Mouse (Mus musculus): Measurements from ENCODE around the gene Gclm. TPM values are rescaled to one million over a fixed set of nuclear protein-coding genes. Genes with fewer than 3 reads are reported as not detected.
"Not testable (repeated sequence)": the region's sequence is repeated elsewhere in the genome, so short reads cannot be mapped to it uniquely, and the experiment has no call there.

Gene Gclm
- polyA plus RNA-seq, 1 experiment = 799 TPM

DNA sequence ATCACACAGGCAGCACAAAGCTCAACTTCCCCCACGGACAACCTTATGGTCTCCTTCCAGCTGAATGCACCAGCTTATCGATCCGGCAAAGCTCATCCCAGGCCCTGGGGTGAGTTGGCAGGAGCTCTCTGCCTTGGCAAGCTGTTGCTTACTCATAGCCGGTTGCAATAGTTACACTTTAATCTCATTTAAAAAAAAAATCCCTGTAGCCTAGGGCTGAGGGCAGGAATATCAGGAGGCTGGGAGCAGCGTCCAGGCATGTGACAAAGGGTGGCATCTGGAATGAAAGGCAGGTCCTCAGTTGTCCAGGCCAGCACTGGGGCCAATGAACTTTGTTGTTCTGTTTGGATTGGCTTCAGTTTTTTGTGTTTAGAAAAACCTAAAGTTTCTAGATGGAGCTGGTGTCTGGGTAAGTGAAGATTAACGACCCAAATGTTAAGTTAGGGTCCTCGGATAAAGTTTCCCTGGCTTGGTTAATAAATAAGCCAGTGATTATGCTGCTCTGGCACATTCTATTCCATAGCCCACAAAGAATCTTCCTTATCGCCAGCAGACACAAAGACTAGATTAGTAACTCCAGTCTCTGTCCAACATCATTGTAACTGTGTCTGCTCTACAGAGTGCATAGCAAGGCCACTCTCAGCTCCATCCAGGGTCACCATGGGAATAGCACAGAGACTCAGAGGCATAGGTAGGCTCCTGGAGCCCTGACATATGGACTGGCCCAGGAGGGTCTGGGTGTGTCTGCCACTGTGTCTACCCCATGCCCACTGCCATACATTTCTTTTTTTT, 38.9 kb upstream of the Gclm start:
- H3K4me1 ChIP-seq = peaks cover 86% of the 10 kb centered on the region
- no peaks in the 10 kb centered on the region for H3K36me3 ChIP-seq (replicated peaks; ENCODE audit: low read length)
- H3K4me3 ChIP-seq (replicated peaks) = no peak overlapping the region
- TF ChIP-seq GATA1 (IDR thresholded peaks at IDR 0.05; ENCODE audit: borderline replicate concordance, low read length) (no peak), FLI1 (IDR thresholded peaks at IDR 0.05; ENCODE audit: low read length) (no peak)
- H3K9me3 ChIP-seq = no peaks in the 10 kb centered on the region
- H3K27me3 ChIP-seq (replicated peaks) = no peaks in the 10 kb centered on the region

DNA sequence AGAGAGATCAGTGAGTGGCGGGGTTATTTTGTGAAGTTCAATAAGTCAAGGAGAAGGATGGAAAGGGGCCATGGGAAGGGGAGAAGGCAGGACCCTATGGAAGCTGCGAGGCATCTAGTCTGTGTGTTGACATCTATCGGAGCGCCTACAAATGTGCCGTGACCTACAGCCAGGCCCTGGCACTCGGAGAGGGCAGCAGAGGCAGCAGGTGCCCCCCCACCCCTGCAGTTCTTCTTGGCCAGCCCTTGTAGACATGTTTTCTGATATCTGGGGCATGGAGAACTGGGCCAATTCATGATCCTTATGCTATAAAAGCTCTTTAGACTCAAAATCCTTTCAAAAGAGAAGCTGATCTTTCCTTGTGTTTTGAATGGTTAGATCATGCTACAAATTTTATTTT, 37.6 kb upstream of the Gclm start:
- Histone ChIP-seq H3K36me3 (replicated peaks; ENCODE audit: low read length) (no peaks in the 10 kb centered on the region), H3K27me3 (replicated peaks) (no peaks in the 10 kb centered on the region), H3K4me1 (peaks cover 74% of the 10 kb centered on the region), H3K9me3 (no peaks in the 10 kb centered on the region), H3K4me3 (replicated peaks) (no peak overlapping the region)
- TF ChIP-seq GATA1 (IDR thresholded peaks at IDR 0.05; ENCODE audit: borderline replicate concordance, low read length) (no peak), FLI1 (IDR thresholded peaks at IDR 0.05; ENCODE audit: low read length) (no peak)

DNA sequence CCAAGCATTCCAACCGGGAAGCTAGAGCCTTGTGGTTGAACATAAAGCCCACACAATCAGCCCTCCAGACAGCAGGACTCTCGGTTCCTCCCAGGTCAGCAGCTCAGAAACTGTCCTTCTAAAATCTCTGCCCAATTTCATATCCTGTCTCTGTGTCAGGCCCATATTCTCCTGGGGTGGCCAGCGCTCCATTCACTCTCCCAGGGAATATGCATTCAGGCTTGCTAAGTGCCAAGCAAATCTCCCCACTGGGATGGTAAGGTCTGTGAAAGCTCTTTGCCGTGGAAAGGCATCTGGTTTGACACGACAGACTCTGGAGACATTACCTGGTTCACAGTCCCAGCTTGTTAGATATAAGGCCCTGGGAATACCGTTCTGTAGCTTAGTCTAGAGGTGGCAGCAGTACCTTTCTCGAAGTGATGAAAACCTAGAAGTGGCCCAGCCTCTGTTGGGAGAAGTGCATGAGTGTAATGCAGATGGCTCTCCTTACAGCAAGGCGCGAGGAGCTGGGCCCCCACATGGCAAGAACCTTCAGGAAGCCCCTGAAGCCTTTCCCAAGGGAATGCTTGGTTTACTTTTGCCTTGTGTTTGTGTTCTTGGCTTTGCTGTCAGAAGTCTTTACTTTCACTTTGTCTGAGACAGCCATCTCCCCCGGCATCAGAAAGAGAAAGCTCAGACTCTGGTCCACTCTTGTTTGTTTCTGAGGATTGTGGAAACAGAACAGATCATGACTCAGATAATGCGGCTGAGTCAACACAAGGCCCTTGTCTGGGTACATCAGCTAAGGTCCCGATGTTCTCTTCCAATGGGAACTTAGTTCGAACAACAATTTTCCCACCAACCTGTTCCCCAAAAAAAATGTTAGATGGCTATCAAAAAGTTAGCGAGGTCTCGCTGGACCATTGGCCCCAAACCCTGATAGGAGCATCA, 36.8 kb upstream of the Gclm start:
- H3K27me3 ChIP-seq (replicated peaks) = no peaks in the 10 kb centered on the region

DNA sequence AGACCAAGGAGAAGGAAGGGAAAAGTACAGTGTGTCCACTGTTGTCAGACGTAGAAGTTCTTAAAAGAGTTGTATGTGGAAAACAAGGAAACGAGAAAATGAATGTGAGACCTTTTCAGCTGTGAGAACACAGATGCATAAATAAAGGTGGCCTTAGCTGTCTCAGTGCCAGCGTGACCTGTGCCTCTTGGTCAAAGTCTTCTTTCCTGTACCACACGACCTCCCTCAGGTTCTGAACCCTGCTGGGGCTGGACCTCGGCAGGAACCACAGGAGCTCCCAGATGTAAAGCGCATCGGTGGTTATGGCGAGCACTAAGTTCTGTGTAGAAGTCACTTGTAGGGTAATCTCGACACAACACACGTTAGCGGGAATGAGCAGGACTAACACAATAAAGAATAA, 35.8 kb upstream of the Gclm start:
- no peak for TF ChIP-seq GATA1 (IDR thresholded peaks at IDR 0.05; ENCODE audit: borderline replicate concordance, low read length)
- TF ChIP-seq FLI1 (IDR thresholded peaks at IDR 0.05; ENCODE audit: low read length) = no peak
- H3K4me1 ChIP-seq = peaks cover 72% of the 10 kb centered on the region
- no peaks in the 10 kb centered on the region for H3K27me3 ChIP-seq (replicated peaks)
- H3K9me3 ChIP-seq = no peaks in the 10 kb centered on the region
- H3K4me3 ChIP-seq (replicated peaks) = no peak overlapping the region
- H3K36me3 ChIP-seq (replicated peaks; ENCODE audit: low read length) = no peaks in the 10 kb centered on the region

More for the DNA sequence above, 36.8 kb upstream of the Gclm start:
- peaks cover 72% of the 10 kb centered on the region for H3K4me1 ChIP-seq
- no peaks in the 10 kb centered on the region for H3K36me3 ChIP-seq (replicated peaks; ENCODE audit: low read length)
- TF ChIP-seq FLI1 (IDR thresholded peaks at IDR 0.05; ENCODE audit: low read length) = no peak
- TF ChIP-seq GATA1 (IDR thresholded peaks at IDR 0.05; ENCODE audit: borderline replicate concordance, low read length) = no peak
- H3K4me3 ChIP-seq (replicated peaks) = peak overlapping the region; percentile 76
- H3K9me3 ChIP-seq = no peaks in the 10 kb centered on the region

- Histone ChIP-seq H3K4me3 (replicated peaks) (no peak overlapping the region), H3K9me3 (no peaks in the 10 kb centered on the region), H3K4me1 (peaks cover 74% of the 10 kb centered on the region), H3K27me3 (replicated peaks) (no peaks in the 10 kb centered on the region), H3K36me3 (replicated peaks; ENCODE audit: low read length) (no peaks in the 10 kb centered on the region)
- TF ChIP-seq GATA1 (IDR thresholded peaks at IDR 0.05; ENCODE audit: borderline replicate concordance, low read length) = no peak
- no peak for TF ChIP-seq FLI1 (IDR thresholded peaks at IDR 0.05; ENCODE audit: low read length)
These were observed 34.9 kb upstream of the Gclm start for GRCm38 (mm10) chr3:122210434-122210833.

GRCm38 (mm10) chr3:122210846-122211245, 34.5 kb upstream of the Gclm start:
- H3K4me3 ChIP-seq (replicated peaks) = no peak overlapping the region

DNA sequence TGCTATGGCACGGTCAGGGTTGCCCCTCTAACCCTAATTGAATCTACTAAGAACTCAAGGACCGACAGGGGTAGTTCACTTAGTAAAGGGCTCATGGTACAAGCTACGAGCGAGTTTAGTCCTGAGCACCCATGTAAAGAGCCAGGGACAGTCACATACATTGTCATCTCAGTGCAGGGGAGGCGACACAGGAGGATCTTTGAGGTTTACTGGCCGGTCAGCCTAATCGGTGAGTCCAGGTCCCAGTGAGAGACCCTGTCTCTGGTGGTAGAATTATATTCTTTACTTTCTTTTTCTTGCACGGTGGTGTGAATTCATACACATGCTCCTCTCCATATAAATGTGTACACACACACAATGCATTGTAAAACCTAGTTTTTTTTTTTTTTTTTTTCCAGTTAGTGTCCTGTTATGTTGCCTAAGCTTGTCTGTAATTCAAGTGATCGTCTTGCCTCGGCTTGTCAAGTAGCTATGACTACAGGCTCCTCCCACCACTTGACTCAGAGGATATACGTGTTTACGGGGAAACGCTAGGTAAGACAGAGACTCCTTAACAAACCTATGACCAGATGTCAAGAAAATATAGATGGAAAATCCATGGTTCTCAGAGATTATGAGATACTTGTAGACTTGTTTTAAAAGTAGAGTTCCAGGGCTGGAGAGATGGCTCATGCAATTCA, 33.8 kb upstream of the Gclm start:
- Histone ChIP-seq H3K36me3 (replicated peaks; ENCODE audit: low read length) (no peaks in the 10 kb centered on the region), H3K27me3 (replicated peaks) (no peaks in the 10 kb centered on the region), H3K4me3 (replicated peaks) (no peak overlapping the region), H3K4me1 (peaks cover 64% of the 10 kb centered on the region), H3K9me3 (no peaks in the 10 kb centered on the region)
- no peak for TF ChIP-seq FLI1 (IDR thresholded peaks at IDR 0.05; ENCODE audit: low read length)

More at GRCm38 (mm10) chr3:122210846-122211245, 34.5 kb upstream of the Gclm start:
- H3K27me3 ChIP-seq (replicated peaks) = no peaks in the 10 kb centered on the region
- no peaks in the 10 kb centered on the region for H3K9me3 ChIP-seq
- no peaks in the 10 kb centered on the region for H3K36me3 ChIP-seq (replicated peaks; ENCODE audit: low read length)
- TF ChIP-seq GATA1 (IDR thresholded peaks at IDR 0.05; ENCODE audit: borderline replicate concordance, low read length) (no peak), FLI1 (IDR thresholded peaks at IDR 0.05; ENCODE audit: low read length) (no peak)
- H3K4me1 ChIP-seq = peaks cover 71% of the 10 kb centered on the region

DNA sequence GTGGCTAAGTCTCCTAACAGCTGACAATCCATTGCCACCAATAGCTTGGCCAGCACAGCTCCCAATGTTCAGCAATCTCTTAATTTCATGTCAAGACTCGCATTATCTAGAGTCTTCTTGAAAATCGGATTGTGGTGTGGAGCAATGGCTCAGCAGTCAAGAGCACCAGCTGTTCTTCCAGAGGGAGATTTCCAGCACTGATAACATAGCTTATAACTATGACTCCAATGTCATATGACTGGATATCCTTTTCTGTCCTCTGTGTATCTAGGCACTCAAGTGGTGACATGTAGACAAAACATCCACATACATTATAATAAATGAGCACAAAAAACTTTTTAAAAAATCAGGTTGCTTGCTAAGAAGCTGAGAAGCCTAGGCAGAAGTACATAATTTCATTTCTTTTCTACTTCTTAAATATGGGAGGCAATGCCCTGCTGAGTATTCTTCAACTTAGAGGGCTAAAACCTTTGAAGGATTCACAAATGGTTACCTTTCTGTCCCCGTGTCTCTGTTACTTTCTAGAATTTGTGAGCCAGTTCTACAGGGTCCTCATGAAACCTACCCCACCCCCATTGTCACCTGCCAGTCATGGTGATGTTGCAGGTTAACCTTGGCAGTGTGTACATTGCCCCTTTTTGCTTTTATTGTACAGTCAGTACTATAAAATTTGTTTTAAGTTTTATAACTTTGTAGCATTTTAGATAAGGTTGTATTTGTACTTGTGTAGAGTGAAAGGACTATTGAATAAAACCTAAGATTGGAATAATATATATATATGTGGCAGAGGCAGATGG, 23.9 kb upstream of the Gclm start:
- H3K9me3 ChIP-seq = peaks cover 4% of the 10 kb centered on the region; the same call in 1 of the 2 replicates
- peaks cover 35% of the 10 kb centered on the region for H3K4me1 ChIP-seq
- H3K4me3 ChIP-seq (replicated peaks) = no peak overlapping the region
- peaks cover 2% of the 10 kb centered on the region for H3K27me3 ChIP-seq (replicated peaks)
- no peaks in the 10 kb centered on the region for H3K36me3 ChIP-seq (replicated peaks; ENCODE audit: low read length)
- no peak; the same call in 2 of the 3 replicates for TF ChIP-seq GATA1 (IDR thresholded peaks at IDR 0.05; ENCODE audit: borderline replicate concordance, low read length)
- TF ChIP-seq FLI1 (IDR thresholded peaks at IDR 0.05; ENCODE audit: low read length) = no peak

DNA sequence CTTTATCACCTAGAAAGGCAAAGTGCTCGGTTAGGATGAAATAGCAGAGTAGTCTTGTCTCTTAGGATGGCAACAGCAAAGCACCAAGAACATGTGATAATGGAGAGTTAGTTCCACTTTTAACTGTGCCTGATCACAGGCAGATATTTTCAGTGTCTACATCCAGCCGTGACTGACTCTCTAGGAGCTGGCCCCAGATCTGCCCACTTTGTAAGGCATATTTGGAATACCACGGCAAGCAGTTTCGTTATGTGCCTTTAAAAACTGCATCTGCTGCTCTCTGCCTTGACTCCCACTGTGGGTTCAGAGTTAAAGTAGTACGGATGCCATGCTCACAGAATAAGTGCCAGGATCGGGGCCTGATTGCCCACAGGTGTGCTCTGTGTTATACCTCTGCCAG, 18.4 kb upstream of the Gclm start:
- H3K27me3 ChIP-seq (replicated peaks); H3K4me3 ChIP-seq (replicated peaks); H3K36me3 ChIP-seq (replicated peaks; ENCODE audit: low read length); H3K9me3 ChIP-seq: not testable (repeated sequence)
- peaks cover 42% of the 10 kb centered on the region for H3K4me1 ChIP-seq
